Mouse (Mus musculus) CH12.LX (cell line): ENCODE results near the gene Kpna3. TPM values are rescaled to one million over a fixed set of nuclear protein-coding genes. Genes with fewer than 3 reads are reported as not detected.

Experiments
- DNase-seq: peaks from one replicate; pipeline ENCODE4 v3.0.0-alpha.2; 2013; ENCODE audit errors: extremely low read depth
- H3K27ac ChIP-seq: 2 replicates; pipeline ENCODE4 v1.5.1; 2012; ENCODE audit warnings: low read depth, mild to moderate bottlenecking, control low read depth, moderate library complexity; ENCODE audit not compliant: insufficient read depth
- H3K27me3 ChIP-seq: replicated peaks from 2 replicates; pipeline ENCODE3; 2012; ENCODE audit warnings: inconsistent platforms
- H3K36me3 ChIP-seq, 2 experiments: replicated peaks in 1 of 2; 2 replicates each; pipeline versions ENCODE3 to v1.6.1; 2012; ENCODE audit warnings: inconsistent platforms in 1 of 2, low read length in 1 of 2, mild to moderate bottlenecking in 1 of 2, mixed read lengths in 1 of 2, moderate library complexity in 1 of 2; ENCODE audit not compliant: control insufficient read depth in 1 of 2, insufficient read depth in 1 of 2
- H3K4me1 ChIP-seq, 2 experiments: 2 replicates each; pipeline ENCODE4 v1.6.1; 2012; ENCODE audit warnings: inconsistent platforms in 1 of 2, moderate library complexity in 1 of 2; ENCODE audit not compliant: insufficient read depth in 2 of 2, control insufficient read depth in 1 of 2
- H3K4me2 ChIP-seq: 2 replicates; pipeline ENCODE4 v1.6.1; 2012; ENCODE audit warnings: low read depth, mild to moderate bottlenecking, control low read depth; ENCODE audit not compliant: poor library complexity, insufficient read depth, severe bottlenecking
- H3K4me3 ChIP-seq, 3 experiments: fragments of 150-350 bp in 1 of 3; sonication (generic) in 1 of 3; replicated peaks in 1 of 3; 2 replicates each; pipeline versions ENCODE3 to v1.5.1; 2011 to 2012; ENCODE audit warnings: low read depth in 2 of 3, low read length in 2 of 3, mild to moderate bottlenecking in 2 of 3, moderate library complexity in 2 of 3, control low read depth in 1 of 3, improper control_type of control experiment in 1 of 3, inconsistent platforms in 1 of 3, mixed read lengths in 1 of 3; ENCODE audit not compliant: poor library complexity in 1 of 3
- H3K79me2 ChIP-seq: replicated peaks from 2 replicates; pipeline ENCODE4 v1.6.1; 2012; ENCODE audit warnings: mild to moderate bottlenecking, moderate library complexity; ENCODE audit not compliant: control insufficient read depth, poor library complexity, insufficient read depth, severe bottlenecking; ENCODE audit errors: extremely low read depth
- H3K9ac ChIP-seq: 2 replicates; pipeline ENCODE4 v1.6.1; 2012; ENCODE audit warnings: low read depth, mild to moderate bottlenecking, control low read depth, moderate library complexity; ENCODE audit not compliant: insufficient read depth
- H3K9me3 ChIP-seq: replicated peaks from 2 replicates; pipeline ENCODE3; 2012; ENCODE audit warnings: low read length, inconsistent platforms, mixed read lengths
- BHLHE40 ChIP-seq: IDR thresholded peaks from 2 replicates; pipeline ENCODE4 v1.6.1; 2011; ENCODE audit warnings: mild to moderate bottlenecking, low read depth, low read length, improper control_type of control experiment
- CHD1 ChIP-seq: IDR thresholded peaks from 2 replicates; pipeline ENCODE4 v1.6.1; 2012; ENCODE audit warnings: low read depth, low read length, improper control_type of control experiment, inconsistent platforms
- E2F4 ChIP-seq: IDR thresholded peaks from 2 replicates; pipeline ENCODE4 v1.6.1; 2011; ENCODE audit warnings: low read depth, low read length, improper control_type of control experiment; ENCODE audit not compliant: insufficient replicate concordance
- ELF1 ChIP-seq: IDR thresholded peaks from 2 replicates; pipeline ENCODE4 v1.6.1; 2014; ENCODE audit warnings: low read depth, mild to moderate bottlenecking, inconsistent platforms, low read length, improper control_type of control experiment
- ETS1 ChIP-seq: conservative IDR thresholded peaks from 2 replicates; pipeline ENCODE4 v1.6.1; 2012; ENCODE audit warnings: low read depth, mild to moderate bottlenecking, inconsistent platforms, low read length, improper control_type of control experiment, moderate library complexity
- GABPA ChIP-seq: IDR thresholded peaks from 2 replicates; pipeline ENCODE4 v1.6.1; 2012; ENCODE audit warnings: low read depth, low read length, improper control_type of control experiment, inconsistent platforms; ENCODE audit not compliant: insufficient replicate concordance
- HCFC1 ChIP-seq: IDR thresholded peaks from 2 replicates; pipeline ENCODE4 v1.6.1; 2012; ENCODE audit warnings: low read depth, mild to moderate bottlenecking, inconsistent platforms, low read length, improper control_type of control experiment
- IRF4 ChIP-seq: IDR thresholded peaks from 2 replicates; pipeline ENCODE4 v1.6.1; 2014; ENCODE audit warnings: low read depth, mild to moderate bottlenecking, inconsistent platforms, low read length, improper control_type of control experiment
- KAT2A ChIP-seq: IDR thresholded peaks from 2 replicates; pipeline ENCODE4 v1.6.1; 2012; ENCODE audit warnings: low read length, improper control_type of control experiment, inconsistent platforms; ENCODE audit not compliant: insufficient replicate concordance
- MAFK ChIP-seq: IDR thresholded peaks from 2 replicates; pipeline ENCODE4 v1.6.1; 2011; ENCODE audit warnings: low read length, improper control_type of control experiment; ENCODE audit not compliant: insufficient replicate concordance
- MAX ChIP-seq: IDR thresholded peaks from 2 replicates; pipeline ENCODE4 v1.6.1; 2011; ENCODE audit warnings: low read length, improper control_type of control experiment
- MAZ ChIP-seq: IDR thresholded peaks from 2 replicates; pipeline ENCODE4 v1.6.1; 2012; ENCODE audit warnings: low read depth, mild to moderate bottlenecking, inconsistent platforms, low read length, improper control_type of control experiment, moderate library complexity
- MEF2A ChIP-seq: IDR thresholded peaks from 2 replicates; pipeline ENCODE4 v1.6.1; 2014; ENCODE audit warnings: low read depth, mild to moderate bottlenecking, inconsistent platforms, low read length, improper control_type of control experiment, borderline replicate concordance
- NELFE ChIP-seq: IDR thresholded peaks from 2 replicates; pipeline ENCODE4 v1.6.1; 2011; ENCODE audit warnings: low read depth, low read length, improper control_type of control experiment
- NRF1 ChIP-seq: IDR thresholded peaks from 2 replicates; pipeline ENCODE4 v1.6.1; 2014; ENCODE audit warnings: low read depth, mild to moderate bottlenecking, inconsistent platforms, low read length, improper control_type of control experiment, moderate library complexity
- POLR2A ChIP-seq: IDR thresholded peaks from 2 replicates; pipeline ENCODE4 v1.6.1; 2011; ENCODE audit warnings: low read depth, mild to moderate bottlenecking, improper control_type of control experiment, low read length
- RAD21 ChIP-seq: IDR thresholded peaks from 2 replicates; pipeline ENCODE4 v1.6.1; 2011; ENCODE audit warnings: low read depth, mild to moderate bottlenecking, low read length, improper control_type of control experiment, moderate library complexity
- SIN3A ChIP-seq: IDR thresholded peaks from 2 replicates; pipeline ENCODE4 v1.6.1; 2012; ENCODE audit warnings: low read length, improper control_type of control experiment, inconsistent platforms
- TBP ChIP-seq: conservative IDR thresholded peaks from 2 replicates; pipeline ENCODE4 v1.6.1; 2011; ENCODE audit warnings: low read depth, low read length, improper control_type of control experiment
- TCF12 ChIP-seq: IDR thresholded peaks from 2 replicates; pipeline ENCODE4 v1.6.1; 2014; ENCODE audit warnings: low read depth, mild to moderate bottlenecking, inconsistent platforms, low read length, improper control_type of control experiment
- UBTF ChIP-seq: IDR thresholded peaks from 2 replicates; pipeline ENCODE4 v1.6.1; 2012; ENCODE audit warnings: low read depth, mild to moderate bottlenecking, inconsistent platforms, low read length, improper control_type of control experiment, moderate library complexity
- USF2 ChIP-seq: conservative IDR thresholded peaks from 2 replicates; pipeline ENCODE4 v1.6.1; 2011; ENCODE audit warnings: low read depth, low read length, improper control_type of control experiment
- ZC3H11A ChIP-seq: IDR thresholded peaks from 2 replicates; pipeline ENCODE4 v1.6.1; 2012; ENCODE audit warnings: low read depth, mild to moderate bottlenecking, inconsistent platforms, low read length, improper control_type of control experiment
- ZKSCAN1 ChIP-seq: IDR thresholded peaks from 2 replicates; pipeline ENCODE4 v1.6.1; 2012; ENCODE audit warnings: low read depth, inconsistent platforms, low read length, improper control_type of control experiment, borderline replicate concordance
- ZMIZ1 ChIP-seq: IDR thresholded peaks from 2 replicates; pipeline ENCODE4 v1.6.1; 2012; ENCODE audit warnings: low read depth, mild to moderate bottlenecking, inconsistent platforms, low read length, improper control_type of control experiment
- dilution Hi-C: fragments of 300-500 bp; cut with MboI; formaldehyde crosslinking; loops from 2 replicates; pipeline ENCODE4 v1.14.3; 2020; ENCODE audit warnings: low sequenced_read_pairs; ENCODE audit not compliant: extremely low pct_unique_long_range_greater_than_20kb, extremely low pct_ligation_motif_present
- in situ Hi-C: fragments of 300-500 bp; cut with MboI; formaldehyde crosslinking; loops from 3 replicates; pipeline ENCODE4 v1.14.3; 2019; ENCODE audit warnings: low sequenced_read_pairs, low pct_ligation_motif_present, low pct_unique_long_range_greater_than_20kb, mixed read lengths
- polyA plus RNA-seq: library from polyadenylated mRNA; unstranded; fragments of >175 nt; gene quantifications from 2 replicates; pipeline ENCODE4 v1.2.1, GENCODE M21; 2012; ENCODE audit warnings: low read depth; ENCODE audit not compliant: insufficient read length
- total RNA-seq, 2 experiments: library from RNA; depleted of rRNA; stranded (reverse); fragments of 300-350 nt in 1 of 2; fragments of >200 nt in 1 of 2; gene quantifications; 2 replicates each; pipeline ENCODE4 v1.2.3; 2012 to 2014

The Kpna3 gene
- total and polyA plus RNA-seq, 3 experiments: 21.3 to 85.9 (median 75.4) TPM

DNA sequence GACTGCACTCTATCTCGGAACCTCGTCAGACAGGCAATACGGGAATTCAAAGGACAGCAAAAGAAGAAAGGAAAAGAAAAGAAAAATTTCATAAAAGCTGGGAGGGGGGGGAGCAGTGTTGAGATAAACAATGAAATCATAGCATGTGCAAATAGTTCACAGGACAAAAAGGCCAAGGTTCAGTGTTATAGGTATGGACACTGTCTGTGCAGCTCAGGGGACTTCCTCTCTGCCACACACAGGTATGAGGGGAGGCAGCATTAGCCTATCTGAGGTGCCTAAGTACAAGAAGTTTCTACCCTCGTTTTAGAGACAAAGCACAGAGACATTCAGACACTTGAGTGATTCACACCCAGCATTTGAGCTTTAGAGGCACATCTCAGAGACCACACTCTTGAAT lies 118.5 kb downstream of the Kpna3 start:
- no peaks in the 10 kb centered on the region for H3K27me3 ChIP-seq
- H3K27ac ChIP-seq: no peak overlapping the region
- in situ Hi-C loops (no loop called here), dilution Hi-C loops (no loop called here)
- TF ChIP-seq POLR2A (no peak), SIN3A (no peak), NELFE (no peak), MAFK (no peak), MEF2A (no peak), ELF1 (no peak), ETS1 (no peak), TCF12 (no peak), KAT2A (no peak), ZC3H11A (no peak), MAZ (no peak), ZMIZ1 (no peak), MAX (no peak), IRF4 (no peak), BHLHE40 (no peak), USF2 (no peak), RAD21 (no peak), HCFC1 (no peak), ZKSCAN1 (no peak), NRF1 (no peak)
- H3K4me1 ChIP-seq: peaks cover 2 to 5% of the 10 kb centered on the region in 2 experiments; a peak in 1 of 4 replicates
- H3K9me3 ChIP-seq: no peaks in the 10 kb centered on the region
- no peak for DNase-seq
- H3K4me2 ChIP-seq: no peak overlapping the region
- no peak overlapping the region for H3K9ac ChIP-seq
- H3K4me3 ChIP-seq: no peak overlapping the region
- H3K36me3 ChIP-seq: no peaks in the 10 kb centered on the region
- no peaks in the 10 kb centered on the region for H3K79me2 ChIP-seq

DNA sequence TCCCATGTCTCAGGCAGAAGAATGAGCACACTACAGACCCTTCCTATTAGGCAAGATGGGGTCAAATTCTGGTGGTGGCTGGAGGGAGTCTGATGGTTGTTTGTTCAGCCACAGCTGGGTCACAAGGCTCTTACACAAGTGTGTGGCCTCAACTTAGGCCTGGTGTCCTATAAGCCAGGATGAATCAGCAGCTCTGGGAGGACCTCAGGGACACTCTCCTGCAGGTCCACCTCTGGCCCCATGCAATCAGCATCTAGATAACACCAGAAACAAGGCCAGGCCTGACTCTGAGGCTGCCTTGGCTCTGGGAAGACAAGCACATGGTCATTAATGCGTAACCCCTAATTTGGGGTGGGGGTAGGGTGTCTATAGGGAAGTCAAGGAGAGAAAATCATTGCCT lies 118.9 kb downstream of the Kpna3 start:
- no peak overlapping the region for H3K9ac ChIP-seq
- TF ChIP-seq USF2: no peak
- no peak for TF ChIP-seq ZKSCAN1
- TF ChIP-seq GABPA: no peak
- no peak for TF ChIP-seq SIN3A
- no peak for TF ChIP-seq E2F4
- TF ChIP-seq ELF1: no peak
- no peak for TF ChIP-seq UBTF
- no peak for TF ChIP-seq ETS1
- no peak for TF ChIP-seq TBP
- no peak for TF ChIP-seq CHD1

More for the DNA sequence above, 118.9 kb downstream of the Kpna3 start:
- dilution Hi-C loops: no loop called here
- H3K4me2 ChIP-seq: no peak overlapping the region
- H3K27ac ChIP-seq: no peak overlapping the region
- H3K4me3 ChIP-seq: no peak overlapping the region
- H3K4me1 ChIP-seq: peaks cover 2 to 5% of the 10 kb centered on the region in 2 experiments; a peak in 1 of 4 replicates
- no peaks in the 10 kb centered on the region for H3K27me3 ChIP-seq
- H3K79me2 ChIP-seq: no peaks in the 10 kb centered on the region
- DNase-seq: no peak
- in situ Hi-C loops: no loop called here
- H3K36me3 ChIP-seq: no peaks in the 10 kb centered on the region
- H3K9me3 ChIP-seq: no peaks in the 10 kb centered on the region
